Mouse (Mus musculus) liver, postnatal 0 days (tissue): ENCODE data around the gene Uaca. TPM values are rescaled to one million over a fixed set of nuclear protein-coding genes. Genes with fewer than 3 reads are reported as not detected.

Experiments
- ATAC-seq: fragments of 200-750 bp; cut with Nextera tagmentation; 2 replicates; pipeline ENCODE4 v1.8.0; 2017; ENCODE audit warnings: mild to moderate bottlenecking, moderate library complexity
- DNase-seq: peaks from one replicate; pipeline ENCODE4 v3.0.0-alpha.2; 2016
- H3K27ac ChIP-seq: fragments of 300-500 bp; sonication (generic); 2 replicates; pipeline ENCODE4 v1.5.1; 2014; ENCODE audit warnings: antibody characterized with exemption, moderate library complexity, mild to moderate bottlenecking, low read depth
- H3K27me3 ChIP-seq: fragments of 300-500 bp; sonication (generic); 2 replicates; pipeline ENCODE4 v1.6.1; 2014; ENCODE audit warnings: low read length, control low read depth, mixed read lengths; ENCODE audit not compliant: insufficient read depth
- H3K36me3 ChIP-seq: fragments of 300-500 bp; sonication (generic); replicated peaks from 2 replicates; pipeline ENCODE4 v1.6.1; 2014; ENCODE audit warnings: mild to moderate bottlenecking, control low read depth, low read length, moderate library complexity, mixed read lengths; ENCODE audit not compliant: insufficient read depth
- H3K4me1 ChIP-seq: fragments of 300-500 bp; sonication (generic); 2 replicates; pipeline ENCODE4 v1.6.1; 2014; ENCODE audit warnings: antibody characterized with exemption, mild to moderate bottlenecking, control low read depth; ENCODE audit not compliant: insufficient read depth
- H3K4me2 ChIP-seq: fragments of 300-500 bp; sonication (generic); 2 replicates; pipeline ENCODE4 v1.6.1; 2014; ENCODE audit warnings: low read depth, mild to moderate bottlenecking, low read length, moderate library complexity, mixed read lengths
- H3K4me3 ChIP-seq: fragments of 300-500 bp; sonication (generic); 2 replicates; pipeline ENCODE4 v1.5.1; 2014; ENCODE audit warnings: low read depth, low read length
- H3K9ac ChIP-seq: fragments of 300-500 bp; sonication (generic); replicated peaks from 2 replicates; pipeline ENCODE4 v1.6.1; 2014; ENCODE audit warnings: mild to moderate bottlenecking, moderate library complexity
- H3K9me3 ChIP-seq: fragments of 300-500 bp; sonication (generic); 2 replicates; pipeline ENCODE4 v1.6.1; 2016; ENCODE audit warnings: mild to moderate bottlenecking, control low read depth, low read length, mixed read lengths
- CTCF ChIP-seq: sonication (generic); IDR thresholded peaks from 2 replicates; pipeline ENCODE4 v1.5.1; 2016; ENCODE audit warnings: antibody characterized with exemption, low read depth
- EP300 ChIP-seq: IDR thresholded peaks from 2 replicates; pipeline ENCODE4 v1.6.1; 2016; ENCODE audit warnings: antibody characterized with exemption, low read depth, mild to moderate bottlenecking
- whole genome bisulfite sequencing: fragments of 180-500 bp; shearing (Covaris S2); extraction: QIAGEN DNeasy Blood & Tissue Kit; methylation state at CpG from one replicate; pipeline ENCODE4 v1.1.7; 2014; ENCODE audit not compliant: insufficient replicate concordance; 5-methylcytosine and 5-hydroxymethylcytosine counted together
- polyA plus RNA-seq: library from polyadenylated mRNA; unstranded; fragments of >200 nt; fragmentation: Nextera tagmentation; extraction: Ambion mirVana; gene quantifications from 2 replicates; pipeline ENCODE4 v1.2.1, GENCODE M21; 2015

Gene Uaca
- polyA plus RNA-seq, 1 experiment from 2014 or later, result 2.0 TPM

DNA sequence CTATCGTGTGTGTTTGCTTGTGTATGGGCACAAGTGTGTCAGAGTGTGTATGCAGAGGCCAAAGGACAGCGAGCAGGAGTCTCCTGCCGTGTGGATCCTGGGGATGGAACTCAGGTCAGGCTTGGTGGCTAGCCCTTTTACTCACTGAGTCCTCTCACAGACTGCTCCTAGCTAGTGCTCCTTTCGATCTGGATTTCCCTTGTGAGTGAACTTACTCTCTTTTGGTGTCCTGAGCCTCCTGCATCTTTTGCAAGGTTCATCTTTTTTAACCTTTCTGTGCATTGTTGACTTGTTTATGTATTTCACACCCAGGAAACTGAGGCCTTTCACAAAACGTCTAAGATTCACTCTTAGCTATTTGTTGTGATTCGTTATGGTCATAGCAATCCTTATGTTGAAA, 2.8 kb downstream of the Uaca start:
- no peaks in the 10 kb centered on the region for H3K27me3 ChIP-seq
- no peak overlapping the region for H3K4me3 ChIP-seq
- H3K36me3 ChIP-seq, result no peaks in the 10 kb centered on the region
- TF ChIP-seq CTCF, result no peak
- no peak for TF ChIP-seq EP300
- 73% methylated on average over 6 of the region's 6 CpGs for WGBS
- no peak for ATAC-seq
- H3K9me3 ChIP-seq, result no peaks in the 10 kb centered on the region
- H3K9ac ChIP-seq, result no peak overlapping the region
- no peaks in the 10 kb centered on the region for H3K4me1 ChIP-seq
- DNase-seq, result no peak
- H3K4me2 ChIP-seq, result no peak overlapping the region
- H3K27ac ChIP-seq, result no peak overlapping the region

DNA sequence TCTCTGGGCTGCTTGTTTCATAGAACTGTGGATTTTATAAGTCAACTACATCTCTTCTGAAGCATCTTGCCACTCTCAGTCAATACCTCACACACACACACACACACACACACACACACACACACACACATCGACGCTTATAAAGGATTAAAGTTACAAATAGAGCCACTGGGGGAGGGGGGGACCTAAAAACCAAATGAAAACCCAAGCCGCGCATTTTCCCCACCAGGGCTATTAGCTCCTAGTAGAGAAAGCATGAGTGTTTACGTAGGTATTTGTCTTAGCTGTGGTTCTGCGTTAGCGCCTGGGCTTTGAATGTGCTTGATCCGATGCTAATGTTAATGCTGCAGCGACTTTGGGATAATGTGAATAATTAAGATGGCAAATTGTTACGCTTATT, 4.7 kb downstream of the Uaca start:
- H3K27ac ChIP-seq, result no peak overlapping the region
- 65% methylated on average over 10 of the region's 10 CpGs for WGBS
- H3K36me3 ChIP-seq, result no peaks in the 10 kb centered on the region
- no peak overlapping the region for H3K9ac ChIP-seq
- H3K4me2 ChIP-seq, result no peak overlapping the region
- H3K4me1 ChIP-seq, result no peaks in the 10 kb centered on the region
- H3K27me3 ChIP-seq, result no peaks in the 10 kb centered on the region
- no peaks in the 10 kb centered on the region for H3K9me3 ChIP-seq
- ATAC-seq, result no peak
- H3K4me3 ChIP-seq, result no peak overlapping the region
- no peak for TF ChIP-seq EP300
- no peak for TF ChIP-seq CTCF
- no peak for DNase-seq

DNA sequence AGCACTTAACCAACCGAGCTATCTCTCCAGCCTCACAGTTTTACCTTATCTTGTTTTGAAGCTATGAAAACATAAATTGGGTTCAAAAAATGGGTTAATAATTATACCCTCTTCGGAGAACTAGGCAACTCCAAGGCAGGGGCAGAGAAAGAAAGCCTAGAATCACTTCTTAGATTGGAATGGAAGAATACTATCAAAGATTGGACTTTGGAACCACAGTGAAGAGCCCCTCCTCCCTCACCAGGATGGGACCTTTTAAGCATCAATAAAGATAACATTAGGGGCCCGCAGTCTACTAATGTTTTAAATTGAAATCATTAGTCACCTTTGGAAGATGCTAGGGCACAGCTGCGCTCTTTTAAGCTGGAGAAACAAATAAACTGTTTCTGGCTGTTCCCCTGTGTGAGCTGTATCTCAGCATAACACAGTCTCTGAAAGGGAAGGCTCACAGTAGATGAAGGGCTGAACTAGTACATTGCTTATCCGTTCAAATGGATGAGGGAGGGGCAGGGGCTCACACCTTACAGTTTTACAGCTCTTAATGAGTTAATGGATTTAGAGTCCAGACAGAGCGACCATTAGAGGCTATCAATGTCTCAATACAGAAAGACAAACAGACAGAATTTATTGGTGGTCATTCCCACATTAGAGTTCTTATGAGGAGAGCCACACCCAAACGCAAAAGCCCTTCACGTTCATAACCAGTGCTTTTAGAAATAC, 6.5 kb downstream of the Uaca start:
- Histone ChIP-seq H3K4me1 (no peaks in the 10 kb centered on the region), H3K27ac (no peak overlapping the region), H3K27me3 (no peaks in the 10 kb centered on the region), H3K36me3 (no peaks in the 10 kb centered on the region), H3K9me3 (no peaks in the 10 kb centered on the region), H3K9ac (no peak overlapping the region), H3K4me3 (no peak overlapping the region), H3K4me2 (no peak overlapping the region)
- TF ChIP-seq CTCF, result no peak
- ATAC-seq (no peak), DNase-seq (no peak)
- WGBS, result 63% methylated on average over 8 of the region's 8 CpGs

DNA sequence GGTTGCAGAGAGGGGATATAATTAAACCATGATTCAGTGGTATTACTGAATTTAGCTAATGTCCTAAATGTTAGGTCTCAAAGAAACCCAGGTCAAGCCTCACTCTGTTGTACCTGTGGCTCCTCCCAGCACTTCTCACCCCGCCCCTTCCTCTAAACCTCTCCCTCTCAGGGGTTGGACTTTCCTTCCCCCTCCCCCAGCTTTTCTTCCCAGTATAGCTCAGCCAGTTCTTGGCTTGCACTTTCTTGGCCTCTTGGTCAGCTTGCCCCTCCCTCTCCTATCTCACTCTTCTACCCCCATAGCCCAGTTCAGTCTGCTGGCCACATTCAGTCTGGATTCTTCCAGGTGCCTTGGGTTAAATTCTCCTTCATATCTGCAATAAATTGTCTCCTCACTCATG, 7.4 kb downstream of the Uaca start:
- WGBS, result 58% methylated on average over 1 of the region's 1 CpGs
- no peak for ATAC-seq

DNA sequence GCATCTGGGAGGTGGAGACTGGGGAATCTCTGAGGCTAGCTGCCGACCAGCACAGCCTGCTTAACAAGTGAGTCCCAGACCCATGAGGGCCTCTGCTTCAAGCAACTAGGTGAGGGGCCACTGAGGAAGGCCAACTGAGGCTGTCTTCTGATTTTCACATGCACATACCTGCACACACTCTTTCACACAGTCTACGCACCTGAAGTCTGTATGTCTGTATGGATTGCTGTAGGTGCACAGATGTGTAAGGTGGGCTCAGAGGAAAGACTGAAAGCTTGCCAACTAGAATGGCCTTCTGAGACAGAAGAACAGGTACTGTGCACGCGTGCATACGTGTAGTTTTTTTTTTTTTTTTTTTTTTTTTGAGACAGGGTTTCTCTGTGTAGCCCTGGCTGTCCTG, 8.0 kb downstream of the Uaca start:
- Histone ChIP-seq H3K9me3 (no peaks in the 10 kb centered on the region), H3K4me2 (no peak overlapping the region), H3K4me3 (no peak overlapping the region), H3K27ac (no peak overlapping the region), H3K9ac (no peak overlapping the region), H3K27me3 (no peaks in the 10 kb centered on the region), H3K4me1 (no peaks in the 10 kb centered on the region), H3K36me3 (no peaks in the 10 kb centered on the region)
- no peak for TF ChIP-seq EP300
- TF ChIP-seq CTCF, result no peak
- ATAC-seq (no peak), DNase-seq (no peak)
- WGBS, result 79% methylated on average over 5 of the region's 5 CpGs

More for the DNA sequence above, 7.4 kb downstream of the Uaca start:
- no peaks in the 10 kb centered on the region for H3K4me1 ChIP-seq
- TF ChIP-seq CTCF, result no peak
- TF ChIP-seq EP300, result no peak
- no peak for DNase-seq
- H3K27me3 ChIP-seq, result no peaks in the 10 kb centered on the region
- H3K9ac ChIP-seq, result no peak overlapping the region
- no peak overlapping the region for H3K4me2 ChIP-seq
- H3K27ac ChIP-seq, result no peak overlapping the region
- no peak overlapping the region for H3K4me3 ChIP-seq
- H3K9me3 ChIP-seq, result no peaks in the 10 kb centered on the region
- no peaks in the 10 kb centered on the region for H3K36me3 ChIP-seq

DNA sequence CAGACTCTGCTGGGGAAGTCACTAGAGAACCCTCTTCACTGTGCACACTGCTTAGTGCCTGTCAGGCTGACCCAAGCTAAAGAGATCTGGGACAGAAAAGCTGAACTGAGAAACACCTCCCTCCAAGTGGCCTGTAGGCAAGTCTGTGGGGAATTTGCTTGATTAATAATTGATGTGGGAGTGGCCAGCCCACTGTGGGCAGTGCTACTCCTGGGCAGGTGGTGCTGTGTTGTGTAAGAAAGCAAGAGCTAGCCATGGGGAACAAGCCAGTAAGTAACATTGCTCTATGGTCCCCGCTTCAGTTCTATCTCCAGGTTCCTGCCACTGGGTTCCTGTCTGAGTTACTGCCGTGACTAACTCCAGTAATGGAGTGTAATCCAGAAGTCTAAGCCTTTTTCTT, 11.7 kb downstream of the Uaca start:
- DNase-seq (no peak), ATAC-seq (no peak)
- Histone ChIP-seq H3K4me3 (no peak overlapping the region), H3K27me3 (no peaks in the 10 kb centered on the region), H3K27ac (no peak overlapping the region), H3K36me3 (no peaks in the 10 kb centered on the region), H3K9ac (no peak overlapping the region), H3K9me3 (no peaks in the 10 kb centered on the region), H3K4me1 (no peaks in the 10 kb centered on the region), H3K4me2 (no peak overlapping the region)
- WGBS, result 83% methylated on average over 2 of the region's 2 CpGs
- TF ChIP-seq CTCF, result no peak
- TF ChIP-seq EP300, result no peak
